Mouse (Mus musculus) heart, postnatal 36 days (tissue): ENCODE measurements at regions not wholly inside any gene's neighbourhood (a gene's known extent, or its start where the extent isn't known, plus 50 kb on each side); places are given as distances from the start of the nearest gene placed in this dataset.

Experiments used
- DNase-seq, 2 experiments: peaks; one replicate each; pipeline ENCODE4 v3.0.0; 2021 to 2022
- intact Hi-C: fragments of 180-260 bp; cut with DNase I; formaldehyde crosslinking; loops from one replicate; pipeline ENCODE4 v1.15.1; 2025

GRCm38 (mm10) chr13:116795041-116795440, 230.3 kb downstream of the Parp8 start:
- intact Hi-C loops: no loop called here
- no peak for DNase-seq

- no peak for DNase-seq
- intact Hi-C loops: no loop called here
These were observed 243.7 kb downstream of the Parp8 start for GRCm38 (mm10) chr13:116781616-116782015.

- DNase-seq: no peak
- intact Hi-C loops: no loop called here
These were observed 259.8 kb downstream of the Parp8 start for GRCm38 (mm10) chr13:116765491-116765890.

- no peak for DNase-seq
- intact Hi-C loops: no loop called here
These were observed 265.4 kb downstream of the Parp8 start for GRCm38 (mm10) chr13:116759912-116760311.

- DNase-seq: no peak
- intact Hi-C loops: no loop called here
These were observed 284.5 kb downstream of the Parp8 start for GRCm38 (mm10) chr13:116740825-116741224.

- no peak for DNase-seq
- intact Hi-C loops: no loop called here
These were observed 301.8 kb downstream of the Parp8 start for GRCm38 (mm10) chr13:116723361-116724153.

GRCm38 (mm10) chr13:116714809-116715208, 310.5 kb downstream of the Parp8 start:
- peak; percentile 37 to 57 for DNase-seq
- intact Hi-C loops: loop anchor here (2.0 to 5.0 kb wide), 2 partner anchors 1484 to 1728 kb away; no protein-coding TSS in a partner anchor

- DNase-seq: peak; percentile 39 to 53
- intact Hi-C loops: loop anchor here (2.0 to 5.0 kb wide), 3 partner anchors 1261 to 1725 kb away; no protein-coding TSS in a partner anchor
These were observed 313.3 kb downstream of the Parp8 start for GRCm38 (mm10) chr13:116711866-116712593.

GRCm38 (mm10) chr13:116711148-116711865, 314.0 kb downstream of the Parp8 start:
- DNase-seq: no peak
- intact Hi-C loops: loop anchor here (5.0 kb wide), 1 partner anchor 1724 kb away; no protein-coding TSS in a partner anchor

GRCm38 (mm10) chr13:116709671-116710070, 315.7 kb downstream of the Parp8 start:
- no peak for DNase-seq
- intact Hi-C loops: loop anchor here (5.0 kb wide), 2 partner anchors 402 to 1722 kb away; partner anchors contain the start of gene Isl1

GRCm38 (mm10) chr13:116708846-116709245, 316.5 kb downstream of the Parp8 start:
- DNase-seq: no peak
- intact Hi-C loops: loop anchor here (5.0 kb wide), 1 partner anchor 402 kb away; the partner anchor contains the start of gene Isl1

GRCm38 (mm10) chr13:116708456-116708780, 316.9 kb downstream of the Parp8 start:
- intact Hi-C loops: loop anchor here (5.0 kb wide), 1 partner anchor 401 kb away; the partner anchor contains the start of gene Isl1
- DNase-seq: no peak

GRCm38 (mm10) chr13:116707621-116708455, 317.5 kb downstream of the Parp8 start:
- DNase-seq: no peak
- intact Hi-C loops: loop anchor here (5.0 kb wide), 1 partner anchor 401 kb away; the partner anchor contains the start of gene Isl1

- DNase-seq: no peak
- intact Hi-C loops: loop anchor here (5.0 kb wide), 1 partner anchor 399 kb away; the partner anchor contains the start of gene Isl1
These were observed 318.7 kb downstream of the Parp8 start for GRCm38 (mm10) chr13:116706401-116707330.

GRCm38 (mm10) chr13:116705611-116706386, 319.5 kb downstream of the Parp8 start:
- DNase-seq: no peak
- intact Hi-C loops: loop anchor here (5.0 kb wide), 1 partner anchor 398 kb away; the partner anchor contains the start of gene Isl1

GRCm38 (mm10) chr13:116688714-116689113, 336.6 kb downstream of the Parp8 start:
- intact Hi-C loops: no loop called here

More at GRCm38 (mm10) chr13:116688714-116689113, 336.6 kb downstream of the Parp8 start:
- no peak for DNase-seq
